Mouse (Mus musculus): Measurements from ENCODE around the gene Robo2.

DNA sequence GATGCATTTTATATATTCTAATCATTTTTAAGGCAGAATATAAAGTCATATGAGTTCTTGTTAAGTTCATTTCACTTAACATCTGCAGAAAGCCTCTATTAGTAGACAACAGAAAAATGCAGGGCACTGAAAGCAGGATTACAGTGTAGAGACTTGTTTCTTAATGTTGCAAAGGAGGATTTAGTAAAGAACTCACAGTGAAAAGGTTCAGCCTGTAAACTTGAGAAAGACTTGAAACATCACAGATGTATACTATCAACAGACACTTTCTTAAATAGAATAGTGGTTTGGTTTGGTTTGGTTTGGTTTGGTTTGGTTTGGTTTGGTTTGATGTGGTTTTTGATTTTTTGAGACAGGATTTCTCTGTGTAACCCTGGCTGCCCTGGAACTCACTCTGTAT is 349.7 kb downstream of the Robo2 start:
- TF ChIP-seq POLR2AphosphoS2 (IDR thresholded peaks at IDR 0.05; ENCODE audit: low read length) (no peak), CTCF (IDR thresholded peaks at IDR 0.05 in 2 of 3, conservative IDR thresholded peaks at IDR 0.05 in 1 of 3; ENCODE audit: control insufficient read depth in 1 of 3, insufficient read depth in 1 of 3, low read depth in 2 of 3, low read length in 3 of 3, poor library complexity in 1 of 3, severe bottlenecking in 1 of 3) (no peak), GATA1 (IDR thresholded peaks at IDR 0.05; ENCODE audit: low read depth, low read length) (no peak), ZNF384 (IDR thresholded peaks at IDR 0.05; ENCODE audit: low read depth, low read length) (no peak), EP300 (IDR thresholded peaks at IDR 0.05; ENCODE audit: low read depth in 1 of 2, low read length in 2 of 2) (no peak), POLR2A (IDR thresholded peaks at IDR 0.05; ENCODE audit: control insufficient read depth in 1 of 2, insufficient read depth in 1 of 2, low read depth in 1 of 2, low read length in 2 of 2, poor library complexity in 1 of 2) (no peak), RCOR1 (IDR thresholded peaks at IDR 0.05; ENCODE audit: low read depth, low read length) (no peak), MYC (IDR thresholded peaks at IDR 0.05; ENCODE audit: low read depth, low read length) (no peak), ZKSCAN1 (IDR thresholded peaks at IDR 0.05; ENCODE audit: low read depth, low read length) (no peak), TAL1 (IDR thresholded peaks at IDR 0.05; ENCODE audit: low read length) (no peak), CHD2 (IDR thresholded peaks at IDR 0.05; ENCODE audit: low read length) (no peak), KAT2A (conservative IDR thresholded peaks at IDR 0.05; ENCODE audit: low read depth, low read length) (no peak)

Measured in MEL (cell line).